Mouse (Mus musculus) ES-Bruce4 (cell line): ENCODE results near the gene AC129217.1.

ENCODE experiments used
- CTCF ChIP-seq: IDR thresholded peaks from one replicate; pipeline ENCODE4 v1.8.1; 2011; ENCODE audit warnings: low read depth, low read length
- POLR2A ChIP-seq: IDR thresholded peaks from one replicate; pipeline ENCODE4 v1.8.1; 2011; ENCODE audit warnings: low read length; ENCODE audit not compliant: insufficient read depth

DNA sequence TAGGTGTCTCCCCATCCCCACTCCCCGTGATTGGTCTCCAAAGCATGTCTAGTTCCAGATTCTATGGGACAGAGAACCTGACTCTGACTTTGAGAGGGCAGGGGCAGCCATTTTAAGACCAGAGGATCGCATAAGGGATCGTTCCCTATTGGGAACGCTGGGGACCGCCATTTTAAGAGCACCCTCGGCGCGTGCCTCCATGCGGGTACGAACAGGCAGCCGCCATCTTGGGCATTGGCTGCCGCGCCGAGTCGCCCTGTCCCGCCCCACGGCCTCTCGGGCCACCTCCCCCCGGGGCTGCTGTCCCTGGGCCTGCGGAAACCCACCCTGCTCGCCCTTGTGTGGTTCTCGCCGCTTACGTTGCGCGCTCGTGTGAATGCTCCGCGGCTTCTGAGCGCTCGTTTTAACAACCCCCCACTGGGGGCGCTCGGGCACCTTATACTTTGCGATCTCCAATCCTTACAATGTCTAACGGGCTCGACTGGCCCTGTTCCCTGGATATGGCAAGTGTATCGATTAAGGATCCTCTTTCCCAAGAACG is 7.7 kb downstream of the AC129217.1 start, which contains the start of gene Bscl2:
- TF ChIP-seq POLR2A (no peak), CTCF (peak; percentile 29)
